Mouse (Mus musculus): ENCODE measurements around the gene Samd14. TPM values are rescaled to one million over a fixed set of nuclear protein-coding genes. Genes with fewer than 3 reads are reported as not detected.
"Not testable (repeated sequence)": the region's sequence is repeated elsewhere in the genome, so short reads cannot be mapped to it uniquely, and the experiment has no call there.

Samd14 gene
- polyA plus RNA-seq, 3 experiments from 2014 or later: 0.18 to 0.61 (median 0.46) TPM

- ATAC-seq: peak; percentile 66
Measured at GRCm38 (mm10) chr11:95006525-95007219, 3.0 kb upstream of the Samd14 start.

GRCm38 (mm10) chr11:95007418-95007817 lies 2.3 kb upstream of the Samd14 start:
- no peak for ATAC-seq

- peak; percentile 20 for ATAC-seq
Measured at GRCm38 (mm10) chr11:95008661-95009628, 734 bp upstream of the Samd14 start.

- ATAC-seq: no peak
Measured at GRCm38 (mm10) chr11:95010141-95010739, 561 bp downstream of the Samd14 start.

GRCm38 (mm10) chr11:95010841-95011403 lies 1.2 kb downstream of the Samd14 start:
- not testable (repeated sequence) for ATAC-seq

- ATAC-seq: no peak
Measured at GRCm38 (mm10) chr11:95011416-95011815, 1.7 kb downstream of the Samd14 start.

GRCm38 (mm10) chr11:95012075-95012474 lies 2.4 kb downstream of the Samd14 start:
- ATAC-seq: no peak

- no peak for ATAC-seq
Measured at GRCm38 (mm10) chr11:95012487-95012886, 2.8 kb downstream of the Samd14 start.

- no peak for ATAC-seq
Measured at GRCm38 (mm10) chr11:95015484-95015883, 5.8 kb downstream of the Samd14 start.

GRCm38 (mm10) chr11:95022237-95022992 lies 12.7 kb downstream of the Samd14 start:
- no peak for ATAC-seq

- ATAC-seq: no peak
Measured at GRCm38 (mm10) chr11:95023481-95023880, 13.8 kb downstream of the Samd14 start.

GRCm38 (mm10) chr11:95024439-95025184 lies 14.9 kb downstream of the Samd14 start:
- ATAC-seq: no peak

- ATAC-seq: no peak
Measured at GRCm38 (mm10) chr11:95025227-95026012, 15.7 kb downstream of the Samd14 start.

- ATAC-seq: no peak
Measured at GRCm38 (mm10) chr11:95026090-95026542, 16.4 kb downstream of the Samd14 start.

GRCm38 (mm10) chr11:95026849-95027248 lies 17.2 kb downstream of the Samd14 start:
- no peak for ATAC-seq

GRCm38 (mm10) chr11:95027850-95028470 lies 18.3 kb downstream of the Samd14 start:
- no peak for ATAC-seq

- ATAC-seq: no peak
Measured at GRCm38 (mm10) chr11:95032945-95033344, 23.3 kb downstream of the Samd14 start.

- ATAC-seq: no peak
Measured at GRCm38 (mm10) chr11:95033617-95034016, 23.9 kb downstream of the Samd14 start.

GRCm38 (mm10) chr11:95034902-95035301 lies 25.2 kb downstream of the Samd14 start:
- ATAC-seq: no peak

GRCm38 (mm10) chr11:95036521-95036920 lies 26.8 kb downstream of the Samd14 start:
- no peak for ATAC-seq

Data from inflammation-experienced regulatory T-cells, adult 6 months (primary cell).